Mouse (Mus musculus): Measurements from ENCODE around the gene 2310009B15Rik. TPM values are rescaled to one million over a fixed set of nuclear protein-coding genes. Genes with fewer than 3 reads are reported as not detected.
A peak's percentile ranks its signal among the peaks of the same experiment; 100 is the strongest.

Gene 2310009B15Rik
- polyA plus RNA-seq (2012; ENCODE audit: insufficient read depth, insufficient read length, missing spikeins): 16.0 and 17.4 TPM in 2 replicates

- Histone ChIP-seq H3K4me3 (ENCODE audit: insufficient read depth, low read length) (peak within 1 kb of the TSS; percentile 66), H3K27ac (ENCODE audit: insufficient read depth, low read depth, low read length) (peak within 1 kb of the TSS; percentile 67), H3K4me1 (ENCODE audit: control insufficient read depth, insufficient read depth, low read length) (peaks cover 12% of the 10 kb centered on the region)
Measured at GRCm38 (mm10) chr1:138856101-138856950, at the start of gene 2310009B15Rik. 2310009B15Rik (minus strand) TSS chr1:138856852.

DNA sequence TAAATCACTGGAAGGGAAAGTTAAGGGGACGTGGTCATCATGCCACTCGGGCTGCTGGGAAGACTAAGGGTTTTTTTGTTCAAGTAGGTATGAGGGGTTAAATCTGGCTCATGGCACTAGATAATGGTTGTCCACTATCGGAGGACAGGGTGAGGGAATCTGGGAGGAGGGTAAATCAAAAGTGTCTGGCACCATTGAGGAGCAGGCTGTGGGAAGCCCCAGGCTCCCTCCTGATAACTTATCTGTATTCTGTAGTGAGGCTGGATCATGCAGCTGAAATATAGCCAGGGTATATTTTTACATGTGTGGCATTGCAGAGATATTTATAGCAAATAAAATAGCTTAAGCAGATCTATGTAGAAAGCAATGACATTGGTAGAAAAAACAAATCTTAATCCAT, 49.6 kb upstream of the 2310009B15Rik start:
- no peak overlapping the region for H3K4me3 ChIP-seq (ENCODE audit: insufficient read depth, low read length)
- peaks cover 9% of the 10 kb centered on the region for H3K4me1 ChIP-seq (ENCODE audit: control insufficient read depth, insufficient read depth, low read length)
- TF ChIP-seq POLR2A (IDR thresholded peaks at IDR 0.05; ENCODE audit: borderline replicate concordance, low read depth, low read length) (no peak), CTCF (IDR thresholded peaks at IDR 0.05; ENCODE audit: low read depth, low read length) (no peak)
- no peak overlapping the region for H3K27ac ChIP-seq (ENCODE audit: insufficient read depth, low read depth, low read length)

GRCm38 (mm10) chr1:138905092-138905765, 48.6 kb upstream of the 2310009B15Rik start:
- H3K4me3 ChIP-seq (ENCODE audit: insufficient read depth, low read length): no peak overlapping the region
- peaks cover 9% of the 10 kb centered on the region for H3K4me1 ChIP-seq (ENCODE audit: control insufficient read depth, insufficient read depth, low read length)
- no peak for TF ChIP-seq CTCF (IDR thresholded peaks at IDR 0.05; ENCODE audit: low read depth, low read length)
- no peak for TF ChIP-seq POLR2A (IDR thresholded peaks at IDR 0.05; ENCODE audit: borderline replicate concordance, low read depth, low read length)
- H3K27ac ChIP-seq (ENCODE audit: insufficient read depth, low read depth, low read length): no peak overlapping the region

DNA sequence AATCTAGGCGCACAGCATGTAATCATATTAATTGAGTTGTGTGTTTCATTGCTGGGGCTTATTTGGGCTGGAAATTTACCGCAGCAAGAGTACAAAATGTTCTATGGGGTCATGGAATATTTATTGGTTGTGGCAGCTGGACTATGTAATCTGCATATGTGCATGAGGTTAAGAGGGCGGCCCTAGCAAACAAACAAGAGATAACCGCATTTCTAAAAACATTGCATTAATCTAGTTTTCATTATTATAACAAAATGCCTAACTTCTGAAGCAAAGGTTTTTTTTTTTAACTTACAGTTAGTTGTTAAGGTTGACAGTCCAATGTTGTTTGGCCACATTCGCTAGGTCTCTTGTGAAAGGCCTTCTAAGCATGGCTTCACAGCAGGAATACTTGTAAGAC, 47.2 kb upstream of the 2310009B15Rik start:
- no peak overlapping the region for H3K27ac ChIP-seq (ENCODE audit: insufficient read depth, low read depth, low read length)
- no peak overlapping the region for H3K4me3 ChIP-seq (ENCODE audit: insufficient read depth, low read length)
- H3K4me1 ChIP-seq (ENCODE audit: control insufficient read depth, insufficient read depth, low read length): peaks cover 2% of the 10 kb centered on the region
- TF ChIP-seq POLR2A (IDR thresholded peaks at IDR 0.05; ENCODE audit: borderline replicate concordance, low read depth, low read length): no peak
- TF ChIP-seq CTCF (IDR thresholded peaks at IDR 0.05; ENCODE audit: low read depth, low read length): no peak

- H3K4me1 ChIP-seq (ENCODE audit: control insufficient read depth, insufficient read depth, low read length): peaks cover 2% of the 10 kb centered on the region
- no peak for TF ChIP-seq POLR2A (IDR thresholded peaks at IDR 0.05; ENCODE audit: borderline replicate concordance, low read depth, low read length)
- TF ChIP-seq CTCF (IDR thresholded peaks at IDR 0.05; ENCODE audit: low read depth, low read length): no peak
- H3K4me3 ChIP-seq (ENCODE audit: insufficient read depth, low read length): no peak overlapping the region
- H3K27ac ChIP-seq (ENCODE audit: insufficient read depth, low read depth, low read length): no peak overlapping the region
Measured at GRCm38 (mm10) chr1:138901431-138902117, 44.9 kb upstream of the 2310009B15Rik start.

GRCm38 (mm10) chr1:138896088-138896487, 39.4 kb upstream of the 2310009B15Rik start:
- Histone ChIP-seq H3K4me1 (ENCODE audit: control insufficient read depth, insufficient read depth, low read length) (no peaks in the 10 kb centered on the region), H3K4me3 (ENCODE audit: insufficient read depth, low read length) (no peak overlapping the region), H3K27ac (ENCODE audit: insufficient read depth, low read depth, low read length) (no peak overlapping the region)
- TF ChIP-seq CTCF (IDR thresholded peaks at IDR 0.05; ENCODE audit: low read depth, low read length): no peak

DNA sequence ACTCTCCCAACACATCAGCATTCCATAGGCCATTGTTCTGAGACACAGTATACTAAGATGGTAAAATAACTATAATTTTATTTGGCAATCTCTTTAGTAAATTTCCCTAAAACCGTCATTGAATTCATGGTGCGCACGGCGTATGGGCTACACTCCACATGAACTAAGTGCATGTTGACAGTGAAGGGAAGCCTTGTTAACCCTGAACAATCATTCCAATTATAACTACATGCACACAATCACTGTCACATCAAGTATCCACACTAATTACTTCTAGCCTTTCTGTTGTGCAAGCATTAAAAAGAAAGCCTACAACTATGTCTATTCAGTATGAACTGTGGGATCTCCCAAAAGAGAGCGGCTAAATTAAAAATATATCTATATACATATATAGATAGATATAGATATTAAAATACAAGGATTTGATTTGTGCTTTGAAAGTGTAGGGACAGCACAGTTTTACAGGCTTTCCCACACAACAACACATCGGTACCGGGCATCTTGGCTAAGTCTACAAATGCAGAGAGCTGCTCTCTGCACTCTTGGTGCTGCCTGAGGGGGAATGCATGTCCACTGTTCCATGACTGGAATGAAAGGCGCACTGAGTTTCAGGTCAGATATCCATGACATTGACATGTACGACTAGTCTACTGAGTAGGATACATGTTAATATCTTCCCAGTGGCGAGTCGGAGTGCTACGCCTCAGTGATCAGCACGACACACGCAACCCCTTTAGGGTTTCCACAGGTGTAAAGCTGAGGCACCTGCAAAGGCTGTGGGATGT, 21.0 kb upstream of the 2310009B15Rik start:
- H3K4me3 ChIP-seq (ENCODE audit: insufficient read depth, low read length): no peak overlapping the region
- H3K4me1 ChIP-seq (ENCODE audit: control insufficient read depth, insufficient read depth, low read length): no peaks in the 10 kb centered on the region
- H3K27ac ChIP-seq (ENCODE audit: insufficient read depth, low read depth, low read length): no peak overlapping the region
- TF ChIP-seq POLR2A (IDR thresholded peaks at IDR 0.05; ENCODE audit: borderline replicate concordance, low read depth, low read length): no peak
- no peak for TF ChIP-seq CTCF (IDR thresholded peaks at IDR 0.05; ENCODE audit: low read depth, low read length)

- Histone ChIP-seq H3K4me3 (ENCODE audit: insufficient read depth, low read length) (no peak overlapping the region), H3K27ac (ENCODE audit: insufficient read depth, low read depth, low read length) (no peak overlapping the region), H3K4me1 (ENCODE audit: control insufficient read depth, insufficient read depth, low read length) (no peaks in the 10 kb centered on the region)
- TF ChIP-seq CTCF (IDR thresholded peaks at IDR 0.05; ENCODE audit: low read depth, low read length): no peak
- no peak for TF ChIP-seq POLR2A (IDR thresholded peaks at IDR 0.05; ENCODE audit: borderline replicate concordance, low read depth, low read length)
Measured at GRCm38 (mm10) chr1:138876371-138877045, 19.9 kb upstream of the 2310009B15Rik start.

- Histone ChIP-seq H3K4me3 (ENCODE audit: insufficient read depth, low read length) (no peak overlapping the region), H3K4me1 (ENCODE audit: control insufficient read depth, insufficient read depth, low read length) (peaks cover 12% of the 10 kb centered on the region), H3K27ac (ENCODE audit: insufficient read depth, low read depth, low read length) (no peak overlapping the region)
- no peak for TF ChIP-seq CTCF (IDR thresholded peaks at IDR 0.05; ENCODE audit: low read depth, low read length)
- TF ChIP-seq POLR2A (IDR thresholded peaks at IDR 0.05; ENCODE audit: borderline replicate concordance, low read depth, low read length): no peak
Measured at GRCm38 (mm10) chr1:138850823-138851222, 5.8 kb downstream of the 2310009B15Rik start.

Data from bone marrow macrophage, adult 2 months (primary cell).